Mouse (Mus musculus): ENCODE results near the gene Rab30. TPM values are rescaled to one million over a fixed set of nuclear protein-coding genes. Genes with fewer than 3 reads are reported as not detected.
"Not testable (repeated sequence)": the region's sequence is repeated elsewhere in the genome, so short reads cannot be mapped to it uniquely, and the experiment has no call there.

Rab30 gene
- polyA plus RNA-seq, 1 experiment from 2014 or later: 8.2 TPM

DNA sequence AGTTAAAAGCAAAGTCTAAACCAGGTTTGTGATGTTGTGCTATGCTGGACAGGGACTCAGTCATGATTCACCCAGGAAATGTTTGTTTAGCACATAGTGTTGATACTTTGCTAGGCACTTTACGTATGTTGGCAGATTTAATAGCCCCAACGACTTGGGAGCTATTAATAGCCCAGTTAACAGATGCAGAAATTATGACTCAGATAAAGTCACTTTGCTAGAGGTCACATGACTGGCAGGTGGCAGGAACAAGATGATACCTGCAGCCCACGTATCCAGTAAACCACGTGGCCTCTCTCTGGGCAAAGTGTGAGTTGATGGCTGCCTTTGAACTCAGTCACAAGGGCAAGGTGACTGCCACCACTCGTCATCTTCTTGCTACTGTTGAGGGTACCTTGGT lies 16.7 kb downstream of the Rab30 start:
- no peak overlapping the region for H3K4me2 ChIP-seq
- ATAC-seq (replicated peaks; ENCODE audit: low FRiP score): no peak
- H3K27me3 ChIP-seq: no peaks in the 10 kb centered on the region
- H3K4me3 ChIP-seq (replicated peaks): no peak overlapping the region
- H3K4me1 ChIP-seq: no peaks in the 10 kb centered on the region
- H3K9me3 ChIP-seq (replicated peaks): no peaks in the 10 kb centered on the region
- WGBS: 59% methylated on average over 5 of the region's 5 CpGs
- no peak overlapping the region for H3K9ac ChIP-seq
- no peak overlapping the region for H3K27ac ChIP-seq
- no peaks in the 10 kb centered on the region for H3K36me3 ChIP-seq

DNA sequence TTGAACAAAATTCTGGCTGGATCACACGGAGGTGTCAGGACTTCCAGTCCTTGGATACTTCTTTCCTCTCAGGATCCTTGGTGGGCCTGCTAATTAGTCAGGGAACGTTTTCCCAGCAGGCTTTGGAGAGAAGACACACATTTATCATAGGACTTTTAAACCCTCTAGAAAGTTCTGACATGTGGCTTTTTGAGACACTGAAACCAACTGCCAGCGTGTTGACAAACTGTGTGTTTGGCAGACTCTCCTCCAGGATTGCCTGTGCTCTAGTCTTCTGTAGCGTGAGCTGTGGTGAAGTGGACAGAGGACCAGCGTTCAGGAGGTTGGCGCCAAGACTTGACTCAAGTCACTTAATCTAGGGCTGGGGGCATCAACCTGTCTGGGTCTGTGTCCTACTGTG lies 19.2 kb downstream of the Rab30 start:
- peaks cover 6% of the 10 kb centered on the region; the same call in 1 of the 2 replicates for H3K4me1 ChIP-seq
- H3K9ac ChIP-seq: no peak overlapping the region
- no peaks in the 10 kb centered on the region for H3K9me3 ChIP-seq (replicated peaks)
- 78% methylated on average over 6 of the region's 6 CpGs for WGBS
- H3K4me2 ChIP-seq: no peak overlapping the region
- no peak for ATAC-seq (replicated peaks; ENCODE audit: low FRiP score)
- no peaks in the 10 kb centered on the region for H3K36me3 ChIP-seq
- no peak overlapping the region for H3K27ac ChIP-seq
- no peak overlapping the region for H3K4me3 ChIP-seq (replicated peaks)
- no peaks in the 10 kb centered on the region for H3K27me3 ChIP-seq

DNA sequence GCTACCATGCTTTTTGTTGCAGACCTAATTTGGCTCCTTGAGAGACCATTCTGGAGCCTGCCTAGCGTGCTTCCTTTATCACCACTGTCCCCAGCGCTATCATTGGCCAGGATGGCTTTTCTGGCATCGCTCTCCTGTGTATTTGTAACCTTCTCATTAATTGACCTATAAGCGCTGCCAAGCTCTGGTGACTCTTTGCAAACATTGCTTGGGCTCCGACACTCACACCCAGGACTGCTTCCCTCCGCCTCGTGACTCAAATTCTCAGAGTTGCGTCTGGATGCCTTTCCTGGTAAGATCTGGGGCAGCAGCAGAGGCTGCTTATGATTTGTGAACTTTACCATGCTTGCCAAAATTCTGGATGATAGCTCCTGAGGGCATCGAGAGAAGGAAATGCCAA lies 19.8 kb downstream of the Rab30 start:
- peaks cover 10% of the 10 kb centered on the region for H3K4me1 ChIP-seq
- no peak overlapping the region for H3K27ac ChIP-seq
- no peaks in the 10 kb centered on the region for H3K36me3 ChIP-seq
- no peak for ATAC-seq (replicated peaks; ENCODE audit: low FRiP score)
- H3K9ac ChIP-seq: no peak overlapping the region
- WGBS: 70% methylated on average over 9 of the region's 9 CpGs
- no peaks in the 10 kb centered on the region for H3K27me3 ChIP-seq
- H3K4me2 ChIP-seq: no peak overlapping the region
- no peaks in the 10 kb centered on the region for H3K9me3 ChIP-seq (replicated peaks)
- no peak overlapping the region for H3K4me3 ChIP-seq (replicated peaks)

DNA sequence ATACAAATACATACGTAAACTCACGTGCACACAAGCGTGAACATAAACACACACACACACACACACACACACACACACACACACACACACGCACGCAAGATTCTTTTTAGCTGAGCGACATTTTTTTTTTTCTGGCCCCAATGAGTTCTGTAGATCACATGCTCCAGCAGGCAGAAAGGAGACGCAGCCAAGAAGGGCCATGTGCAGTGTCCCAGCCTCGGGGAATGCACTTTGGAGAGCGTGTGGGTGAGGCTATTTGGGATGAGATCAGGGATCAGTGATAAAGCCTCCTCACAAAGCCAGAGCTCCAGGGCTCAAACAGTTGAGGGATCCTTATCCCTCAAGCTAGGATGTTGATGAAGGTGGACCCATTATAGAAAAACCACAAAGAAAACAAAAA lies 24.0 kb downstream of the Rab30 start:
- ATAC-seq (replicated peaks; ENCODE audit: low FRiP score): 0 out of 2 replicates have a peak, but pooled peaks have one; percentile 37
- H3K4me1 ChIP-seq: peaks cover 27% of the 10 kb centered on the region
- H3K36me3 ChIP-seq: no peaks in the 10 kb centered on the region
- no peaks in the 10 kb centered on the region for H3K9me3 ChIP-seq (replicated peaks)
- no peak overlapping the region for H3K4me2 ChIP-seq
- no peaks in the 10 kb centered on the region for H3K27me3 ChIP-seq
- no peak overlapping the region for H3K4me3 ChIP-seq (replicated peaks)
- H3K27ac ChIP-seq: no peak overlapping the region
- 57% methylated on average over 9 of the region's 9 CpGs for WGBS
- no peak overlapping the region for H3K9ac ChIP-seq

DNA sequence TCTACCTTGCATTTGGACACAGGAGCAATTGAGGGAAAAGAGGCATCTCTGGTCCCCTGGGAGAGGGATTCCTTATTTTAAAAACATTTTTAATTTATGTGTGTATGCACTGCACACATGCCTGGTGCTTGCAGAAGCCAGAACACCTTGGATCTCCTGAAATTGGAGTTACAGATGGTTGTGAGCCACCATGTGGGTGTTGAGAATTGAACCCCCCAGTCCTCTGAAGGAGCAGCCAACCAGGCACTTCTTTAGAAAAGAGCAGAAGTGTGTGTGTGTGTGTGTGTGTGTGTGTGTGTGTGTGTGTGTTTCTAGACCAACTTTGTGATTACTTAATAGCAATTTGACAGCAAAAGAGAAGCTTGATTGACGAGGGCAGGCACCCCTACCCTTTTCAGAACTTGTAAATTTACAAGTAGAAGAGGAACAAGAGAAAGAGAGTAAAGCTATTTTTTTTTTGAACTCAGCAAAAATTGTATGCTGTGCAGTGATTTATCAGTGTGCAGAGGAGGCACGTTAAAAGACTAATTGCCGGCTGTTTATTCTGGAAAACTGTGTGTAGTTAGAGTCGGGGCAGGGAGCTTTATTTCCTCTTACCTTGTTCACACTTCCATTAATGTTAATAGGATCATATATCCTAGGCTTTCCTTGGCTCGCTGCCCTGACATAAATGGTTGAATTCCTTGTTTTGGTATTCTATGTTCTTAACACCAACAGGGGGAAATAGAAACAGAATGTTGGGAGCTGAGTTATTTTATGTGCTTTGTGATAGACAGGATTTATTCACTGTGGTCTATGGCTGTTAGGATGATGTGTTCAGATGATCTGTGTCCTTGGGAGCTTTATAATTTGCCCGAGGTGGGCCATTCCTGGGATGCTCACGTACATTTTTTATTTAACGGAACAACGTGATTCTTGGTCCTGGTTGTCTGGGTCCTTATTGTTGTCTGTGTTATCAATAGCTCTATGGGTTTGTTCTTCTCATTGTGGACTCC lies 25.0 kb downstream of the Rab30 start:
- ATAC-seq (replicated peaks; ENCODE audit: low FRiP score): peak; percentile 49; the same call in 1 of the 2 replicates
- WGBS: 32% methylated on average over 9 of the region's 9 CpGs
- no peak overlapping the region for H3K4me2 ChIP-seq
- H3K36me3 ChIP-seq: no peaks in the 10 kb centered on the region
- no peaks in the 10 kb centered on the region for H3K9me3 ChIP-seq (replicated peaks)
- H3K9ac ChIP-seq: no peak overlapping the region
- peak overlapping the region; percentile 4; the same call in 1 of the 2 replicates for H3K27ac ChIP-seq
- H3K27me3 ChIP-seq: no peaks in the 10 kb centered on the region
- no peak overlapping the region for H3K4me3 ChIP-seq (replicated peaks)
- peaks cover 27% of the 10 kb centered on the region for H3K4me1 ChIP-seq

DNA sequence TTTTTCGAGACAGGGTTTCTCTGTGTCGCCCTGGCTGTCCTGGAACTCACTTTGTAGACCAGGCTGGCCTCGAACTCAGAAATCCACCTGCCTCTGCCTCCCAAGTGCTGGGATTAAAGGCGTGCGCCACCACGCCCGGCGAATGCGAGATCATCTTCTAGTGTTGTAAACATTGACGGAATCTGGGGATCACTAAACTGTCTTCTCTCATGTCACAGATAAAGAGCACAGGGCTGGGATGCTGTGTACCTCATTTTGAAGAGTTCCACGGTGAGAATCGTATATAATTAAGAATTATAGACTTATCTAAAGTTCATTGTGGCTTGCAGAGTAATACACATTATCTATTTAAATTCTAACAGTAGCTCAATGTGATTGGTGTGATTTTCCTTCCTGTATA lies 26.7 kb downstream of the Rab30 start:
- H3K36me3 ChIP-seq; ATAC-seq (replicated peaks; ENCODE audit: low FRiP score); H3K27ac ChIP-seq; H3K27me3 ChIP-seq; H3K4me3 ChIP-seq (replicated peaks); H3K9me3 ChIP-seq (replicated peaks); H3K4me2 ChIP-seq; H3K9ac ChIP-seq: not testable (repeated sequence)
- peaks cover 27% of the 10 kb centered on the region for H3K4me1 ChIP-seq
- WGBS: 90% methylated on average over 12 of the region's 12 CpGs

DNA sequence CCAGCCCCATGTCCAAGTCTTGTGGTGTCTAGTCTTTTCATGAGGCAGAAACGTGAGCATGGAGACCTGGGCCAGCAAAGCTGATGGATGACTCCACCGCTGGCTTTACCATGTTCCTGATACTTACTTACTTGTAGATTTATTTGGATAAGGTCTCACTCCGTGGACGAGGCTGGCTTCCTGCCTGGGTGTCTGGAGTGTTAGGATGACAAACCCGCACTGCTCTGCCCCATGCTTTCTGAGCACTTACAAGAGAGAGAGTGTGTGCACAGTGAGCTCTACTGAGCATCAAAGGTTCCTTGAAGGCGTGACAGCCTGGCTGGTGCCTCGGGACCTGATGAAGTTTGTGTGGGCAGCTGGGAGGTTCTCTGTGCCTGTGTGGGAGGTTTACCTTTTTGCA lies 27.5 kb downstream of the Rab30 start:
- Histone ChIP-seq H3K4me2 (no peak overlapping the region), H3K9ac (no peak overlapping the region), H3K27me3 (no peaks in the 10 kb centered on the region), H3K4me1 (peaks cover 27% of the 10 kb centered on the region), H3K36me3 (no peaks in the 10 kb centered on the region), H3K27ac (no peak overlapping the region), H3K9me3 (replicated peaks) (no peaks in the 10 kb centered on the region), H3K4me3 (replicated peaks) (no peak overlapping the region)
- no peak for ATAC-seq (replicated peaks; ENCODE audit: low FRiP score)
- 27% methylated on average over 7 of the region's 7 CpGs for WGBS

DNA sequence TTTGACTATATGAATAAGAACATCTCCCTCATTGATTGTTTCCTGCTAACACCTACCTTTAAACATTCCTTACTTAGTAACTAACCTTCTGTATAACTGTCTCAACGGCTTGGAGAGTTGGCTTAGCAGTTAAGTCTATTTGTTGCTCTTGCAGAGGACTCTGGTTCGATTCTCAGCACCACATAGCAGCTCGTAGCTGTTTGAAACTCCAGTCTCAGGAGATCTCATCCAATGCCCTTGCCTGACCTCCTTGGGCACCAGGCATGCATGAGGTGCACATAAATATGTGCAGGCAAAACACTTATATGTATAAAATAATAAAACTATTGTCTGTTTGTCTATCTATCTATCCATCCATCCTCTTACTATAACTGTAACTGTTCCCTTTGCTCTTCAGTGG lies 31.6 kb downstream of the Rab30 start:
- no peaks in the 10 kb centered on the region for H3K27me3 ChIP-seq
- peaks cover 23% of the 10 kb centered on the region for H3K4me1 ChIP-seq
- no peaks in the 10 kb centered on the region for H3K9me3 ChIP-seq (replicated peaks)
- H3K36me3 ChIP-seq: no peaks in the 10 kb centered on the region
- H3K9ac ChIP-seq: no peak overlapping the region
- 92% methylated on average over 3 of the region's 3 CpGs for WGBS
- H3K27ac ChIP-seq: no peak overlapping the region
- ATAC-seq (replicated peaks; ENCODE audit: low FRiP score): no peak
- no peak overlapping the region for H3K4me2 ChIP-seq
- no peak overlapping the region for H3K4me3 ChIP-seq (replicated peaks)

DNA sequence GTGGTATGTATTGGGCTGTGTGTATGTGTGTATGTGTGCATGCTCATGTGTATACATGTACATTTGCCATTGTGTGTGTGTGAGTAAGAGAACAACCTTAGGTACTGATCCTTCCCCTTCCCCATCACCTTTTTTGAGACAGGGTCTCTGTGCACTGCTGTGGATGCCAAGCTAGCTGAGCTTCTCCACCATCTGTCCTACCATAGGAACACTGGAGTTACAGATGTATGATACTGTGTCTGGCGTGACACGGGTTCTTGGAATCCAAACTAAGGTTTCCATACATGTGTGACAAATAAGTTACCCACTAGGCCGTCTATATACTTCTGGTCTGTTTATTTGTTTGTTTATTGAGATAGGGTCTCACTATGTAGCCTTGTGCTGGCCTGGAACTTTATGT lies 32.2 kb downstream of the Rab30 start:
- H3K4me2 ChIP-seq: no peak overlapping the region
- no peaks in the 10 kb centered on the region for H3K9me3 ChIP-seq (replicated peaks)
- H3K4me3 ChIP-seq (replicated peaks): no peak overlapping the region
- no peak overlapping the region for H3K9ac ChIP-seq
- WGBS: 90% methylated on average over 3 of the region's 3 CpGs
- H3K36me3 ChIP-seq: no peaks in the 10 kb centered on the region
- no peak overlapping the region for H3K27ac ChIP-seq
- H3K27me3 ChIP-seq: no peaks in the 10 kb centered on the region
- no peak for ATAC-seq (replicated peaks; ENCODE audit: low FRiP score)
- H3K4me1 ChIP-seq: peaks cover 22% of the 10 kb centered on the region

DNA sequence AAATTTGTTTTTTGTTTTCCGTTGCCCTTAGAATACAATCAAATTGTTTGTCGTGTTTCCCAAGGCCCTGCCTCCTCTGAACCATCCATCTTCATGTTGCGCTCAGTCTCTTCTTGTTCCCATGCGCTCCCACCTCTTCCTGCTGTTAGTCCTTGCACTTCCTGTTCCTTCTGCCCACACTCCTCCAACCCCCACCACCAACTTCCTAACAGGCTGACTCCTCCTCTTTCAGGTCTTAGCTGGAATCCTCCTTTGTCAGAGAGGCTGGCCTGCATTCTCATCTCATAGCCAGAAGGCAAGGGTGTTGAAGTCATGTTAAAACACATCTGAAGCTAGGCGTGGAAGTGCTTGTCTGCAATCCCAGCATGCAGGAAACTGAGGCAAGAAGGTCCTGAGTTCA lies 33.3 kb downstream of the Rab30 start:
- 83% methylated on average over 5 of the region's 5 CpGs for WGBS
- H3K9me3 ChIP-seq (replicated peaks): no peaks in the 10 kb centered on the region
- no peaks in the 10 kb centered on the region for H3K36me3 ChIP-seq
- H3K27ac ChIP-seq: no peak overlapping the region
- H3K4me1 ChIP-seq: peaks cover 17% of the 10 kb centered on the region
- no peak for ATAC-seq (replicated peaks; ENCODE audit: low FRiP score)
- no peak overlapping the region for H3K4me3 ChIP-seq (replicated peaks)
- no peak overlapping the region for H3K9ac ChIP-seq
- no peak overlapping the region for H3K4me2 ChIP-seq
- no peaks in the 10 kb centered on the region for H3K27me3 ChIP-seq

DNA sequence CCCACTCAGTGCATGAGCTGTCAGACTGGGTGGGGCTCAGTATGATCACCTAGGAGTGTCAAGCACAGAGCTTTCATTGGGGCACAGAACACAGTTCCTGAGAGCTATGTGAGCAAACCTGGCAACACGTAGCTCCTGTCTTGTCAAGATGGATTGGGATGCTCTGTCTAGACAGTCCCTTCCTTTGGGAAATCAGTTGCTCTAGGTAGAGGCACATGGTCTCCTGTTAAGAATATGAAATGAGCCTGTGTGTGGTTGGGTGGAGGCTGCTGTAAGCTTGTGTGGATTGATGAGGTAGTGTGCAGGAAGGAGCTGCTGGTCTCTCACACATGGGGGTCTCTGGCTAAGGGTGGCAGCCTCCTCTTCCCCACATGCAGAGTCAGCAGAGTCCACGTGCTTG lies 34.3 kb downstream of the Rab30 start:
- Histone ChIP-seq H3K27me3 (no peaks in the 10 kb centered on the region), H3K4me3 (replicated peaks) (no peak overlapping the region), H3K36me3 (no peaks in the 10 kb centered on the region), H3K9ac (no peak overlapping the region), H3K4me2 (no peak overlapping the region), H3K9me3 (replicated peaks) (no peaks in the 10 kb centered on the region), H3K27ac (no peak overlapping the region), H3K4me1 (peaks cover 17% of the 10 kb centered on the region)
- ATAC-seq (replicated peaks; ENCODE audit: low FRiP score): peak; percentile 19; the same call in 1 of the 2 replicates
- 46% methylated on average over 2 of the region's 2 CpGs for WGBS

DNA sequence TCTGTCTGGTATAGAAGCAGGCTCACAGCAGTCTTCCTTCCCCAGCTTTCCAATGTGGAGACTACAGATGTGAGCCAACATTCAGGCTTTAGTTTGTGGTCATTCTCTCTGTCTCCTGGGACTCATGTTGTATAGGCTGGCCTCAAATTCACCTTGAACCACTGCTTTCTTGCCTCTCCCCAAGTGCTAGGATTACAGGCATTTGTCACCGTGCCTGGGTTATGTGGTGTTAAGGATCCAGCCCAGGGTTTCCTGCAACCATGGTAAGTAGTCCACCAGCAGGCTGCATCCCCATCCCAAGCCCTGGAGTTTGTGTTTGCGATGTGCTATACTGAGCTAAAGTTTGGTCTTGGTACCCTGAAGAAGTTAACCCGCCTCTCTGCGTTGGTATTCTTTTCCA lies 35.2 kb downstream of the Rab30 start:
- Histone ChIP-seq H3K4me2 (peak overlapping the region; percentile 40; the same call in 1 of the 2 replicates), H3K27ac (peak overlapping the region; percentile 29; the same call in 1 of the 2 replicates), H3K36me3 (no peaks in the 10 kb centered on the region), H3K9ac (0 out of 2 replicates have a peak overlapping the region, but pooled peaks have one; percentile 22), H3K27me3 (no peaks in the 10 kb centered on the region), H3K9me3 (replicated peaks) (no peaks in the 10 kb centered on the region), H3K4me3 (replicated peaks) (no peak overlapping the region), H3K4me1 (peaks cover 17% of the 10 kb centered on the region)
- no peak for ATAC-seq (replicated peaks; ENCODE audit: low FRiP score)
- 61% methylated on average over 4 of the region's 4 CpGs for WGBS

Data from kidney, embryonic 15.5 days (tissue).